Mouse (Mus musculus) c-Kit-positive CD71-positive TER-119-negative erythroid progenitor cells, embryonic 14.5 days (primary cell): ENCODE results near the gene Cherp.

Source experiments
- DNase-seq: peaks from one replicate; pipeline ENCODE4 v3.0.0-alpha.2; 2013; ENCODE audit warnings: low read depth

Gene Cherp

DNA sequence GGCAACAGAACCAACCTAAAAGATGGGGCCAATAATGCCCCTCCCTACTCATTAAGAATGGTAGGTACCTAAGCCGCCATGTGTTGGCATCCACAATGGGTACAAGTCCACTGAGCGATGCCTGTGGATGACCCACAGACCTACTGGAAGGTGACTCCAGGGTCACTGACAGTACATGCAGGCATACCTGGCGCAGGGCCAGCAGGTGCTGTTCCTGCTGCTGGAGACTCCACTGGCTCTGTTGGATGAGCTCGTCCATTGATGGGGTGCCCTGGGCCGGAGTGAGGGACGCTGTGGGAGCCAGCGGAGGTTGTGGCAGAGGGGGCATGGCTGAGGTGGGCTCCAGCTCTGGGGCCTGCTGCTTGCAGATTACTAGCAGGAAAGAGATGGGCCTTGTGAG is 4.3 kb downstream of the Cherp start:
- no peak for DNase-seq

DNA sequence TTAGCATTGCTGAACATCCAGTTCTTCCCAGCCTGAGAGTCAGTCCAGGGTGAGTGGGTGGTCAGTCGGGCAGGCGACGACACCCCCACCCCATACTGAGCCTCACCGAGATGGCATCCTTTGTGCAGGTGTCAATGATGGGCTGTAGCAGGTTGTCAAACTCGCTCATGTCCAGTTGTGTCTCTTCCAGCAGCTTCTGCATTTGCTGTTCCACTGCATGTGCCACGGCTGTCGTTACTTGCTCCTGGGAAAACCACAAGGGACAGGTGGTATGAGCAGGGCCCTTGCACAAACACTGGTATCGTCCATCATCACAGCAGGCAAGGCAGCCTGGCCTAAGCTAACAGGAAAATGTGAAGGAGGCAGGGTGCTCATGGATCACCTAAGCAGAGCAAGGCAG is 5.0 kb downstream of the Cherp start:
- no peak for DNase-seq

GRCm38 (mm10) chr8:72469243-72469642 is 5.8 kb downstream of the Cherp start:
- DNase-seq: no peak

DNA sequence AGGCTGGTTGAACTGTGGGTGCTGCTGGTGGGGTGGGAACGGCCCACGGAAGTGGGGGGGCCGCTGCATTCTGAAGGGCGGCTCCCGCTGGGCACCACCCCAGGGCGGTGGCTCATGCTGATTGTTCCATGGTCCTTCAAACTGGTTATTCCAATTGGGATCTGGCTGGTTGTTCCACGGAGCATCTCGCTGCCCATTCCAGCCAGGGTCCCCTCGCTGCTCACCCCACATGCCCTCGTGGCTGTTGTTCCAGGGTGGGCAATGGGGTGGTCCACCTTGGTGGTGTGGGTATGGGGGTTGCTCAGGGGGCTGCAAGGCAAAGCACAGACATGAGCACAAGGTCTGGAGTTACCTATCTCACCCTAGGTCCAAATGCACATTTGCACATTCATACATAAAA is 10.8 kb downstream of the Cherp start:
- DNase-seq: no peak

GRCm38 (mm10) chr8:72459881-72460533 is 15.0 kb downstream of the Cherp start:
- DNase-seq: no peak

DNA sequence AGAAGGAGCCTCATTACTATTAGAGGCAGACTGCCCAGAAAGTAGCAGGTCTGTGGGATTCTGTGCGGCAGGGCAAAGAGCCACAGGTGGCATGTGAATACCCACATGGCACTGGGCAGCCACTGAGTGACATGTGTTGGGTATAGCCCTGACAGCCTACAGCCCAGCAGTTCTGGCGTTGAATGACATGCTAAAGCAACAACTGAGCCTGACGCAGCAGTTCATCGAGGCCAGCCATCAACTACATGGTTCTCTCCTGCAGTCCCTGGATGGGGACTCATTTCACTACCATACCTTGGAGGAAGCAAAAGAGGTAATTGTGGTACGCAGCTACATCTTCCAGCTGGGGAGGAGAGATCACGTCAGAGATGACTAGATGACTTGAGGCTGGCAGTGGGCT is 16.6 kb downstream of the Cherp start:
- DNase-seq: no peak

DNA sequence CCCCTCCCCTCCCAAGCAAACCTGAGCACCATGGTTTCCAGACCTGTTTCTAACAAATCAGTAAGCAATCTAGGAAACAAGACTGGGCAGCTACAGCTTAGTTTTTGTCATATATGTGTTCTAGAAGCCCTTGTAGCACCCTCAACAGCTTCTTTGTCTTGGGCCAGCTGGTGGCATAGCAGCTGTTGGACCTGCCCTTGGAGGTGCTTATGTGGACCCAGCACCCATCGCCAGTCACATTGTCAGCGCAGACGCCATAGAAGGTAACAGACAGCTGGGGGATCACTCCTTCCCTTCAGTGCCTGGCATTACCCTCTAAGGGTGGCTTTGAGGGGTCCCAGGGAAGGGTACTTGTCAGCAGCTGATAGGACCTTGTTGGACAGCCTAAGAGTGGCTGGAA is 17.2 kb downstream of the Cherp start:
- DNase-seq: no peak

DNA sequence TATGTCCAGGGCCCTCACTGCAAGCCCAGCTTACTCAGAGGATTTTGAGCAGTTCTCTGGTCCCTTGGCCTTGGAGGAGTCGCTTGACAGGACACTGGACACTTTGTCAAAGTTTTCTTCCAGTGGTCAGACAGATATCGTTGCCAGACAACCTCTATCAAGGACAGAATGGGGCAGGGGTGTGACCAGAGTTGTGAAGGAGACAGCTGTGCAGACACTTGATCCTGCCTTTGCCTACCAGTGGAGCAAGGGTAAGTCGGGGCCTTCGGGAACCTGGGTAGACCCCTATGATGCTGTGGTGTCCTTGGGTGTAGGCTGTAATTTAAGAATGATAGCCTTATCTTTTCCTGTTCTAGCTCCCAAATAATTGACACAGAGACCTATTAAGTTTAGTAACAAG is 19.7 kb downstream of the Cherp start:
- no peak for DNase-seq

- DNase-seq: no peak
Observed at GRCm38 (mm10) chr8:72453904-72454303, 21.1 kb downstream of the Cherp start.

DNA sequence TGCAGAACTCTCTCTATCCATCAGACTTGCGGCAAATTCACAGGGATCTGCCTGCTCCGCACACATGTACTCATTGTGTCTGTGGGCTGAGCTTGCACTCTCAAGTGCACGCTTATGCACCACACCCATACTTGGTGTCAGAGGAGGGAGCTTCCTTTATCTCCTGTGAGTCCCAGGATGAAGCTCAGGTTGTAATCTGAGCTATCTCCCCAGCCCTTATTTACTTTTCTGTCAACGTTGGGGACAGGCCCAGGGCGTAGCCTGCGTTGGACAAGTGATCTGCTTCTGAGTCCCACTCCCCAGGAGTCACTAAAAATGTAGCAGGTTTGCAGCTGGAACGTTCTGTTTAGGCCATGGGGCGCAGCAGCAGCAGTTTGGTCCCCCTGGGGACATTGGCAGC is 23.5 kb downstream of the Cherp start:
- no peak for DNase-seq

GRCm38 (mm10) chr8:72445071-72445470 is 30.0 kb downstream of the Cherp start:
- no peak for DNase-seq

GRCm38 (mm10) chr8:72443994-72444350 is 31.1 kb downstream of the Cherp start:
- DNase-seq: no peak

GRCm38 (mm10) chr8:72443338-72443993 is 31.6 kb downstream of the Cherp start, which contains the start of the genes Calr3 and 1700030K09Rik:
TSS of gene Calr3 (minus strand) at chr8:72443870.
TSS of gene 1700030K09Rik (plus strand) at chr8:72443880.
- peak; percentile 99 for DNase-seq

GRCm38 (mm10) chr8:72438248-72439015 is 36.6 kb downstream of the Cherp start:
- no peak for DNase-seq

GRCm38 (mm10) chr8:72434952-72435351 is 40.1 kb downstream of the Cherp start:
- DNase-seq: no peak

DNA sequence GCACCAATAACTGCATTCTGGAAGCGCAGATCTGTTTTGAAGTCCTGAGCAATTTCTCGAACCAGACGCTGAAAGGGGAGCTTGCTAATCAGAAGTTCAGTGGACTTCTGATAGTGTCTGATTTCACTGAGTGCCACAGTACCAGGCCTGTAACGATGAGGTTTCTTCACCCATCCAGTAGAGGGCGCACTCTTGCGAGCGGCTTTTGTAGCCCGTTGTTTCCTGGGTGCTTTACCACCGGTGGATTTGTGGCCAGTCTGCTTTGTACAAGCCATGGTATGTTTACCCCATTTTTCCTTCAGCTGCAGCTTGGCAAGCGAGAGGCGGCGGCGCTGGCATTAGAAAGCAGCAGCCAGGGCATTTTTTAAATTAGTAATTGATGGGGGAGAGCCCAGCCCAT is 45.4 kb downstream of the Cherp start:
- DNase-seq: no peak

DNA sequence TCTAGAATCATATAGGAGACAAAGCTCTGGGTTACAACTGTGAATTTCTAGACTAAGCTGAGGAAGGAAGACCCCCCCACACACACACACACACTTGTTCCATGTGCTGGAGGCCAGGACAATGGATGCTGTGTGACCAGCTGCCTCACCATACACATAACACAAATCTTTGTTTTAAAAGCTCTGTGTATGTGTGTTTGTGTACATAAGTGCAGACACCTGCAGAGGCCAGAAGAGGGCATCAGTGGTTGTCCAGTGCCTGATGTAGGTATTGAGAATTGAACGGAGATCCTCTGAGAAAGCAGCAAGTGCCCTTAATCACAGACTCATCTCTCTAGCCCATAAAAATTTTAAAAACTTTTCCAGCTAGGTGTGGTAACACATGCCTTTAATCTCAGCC is 52.1 kb downstream of the Cherp start:
- no peak for DNase-seq

GRCm38 (mm10) chr8:72421362-72422335 is 53.4 kb downstream of the Cherp start, which contains the start of gene Eps15l1:
TSS of gene Eps15l1 (minus strand) at chr8:72421460.
- DNase-seq: peak; percentile 98

- DNase-seq: no peak
Observed at GRCm38 (mm10) chr8:72420571-72421361, 54.3 kb downstream of the Cherp start.

DNA sequence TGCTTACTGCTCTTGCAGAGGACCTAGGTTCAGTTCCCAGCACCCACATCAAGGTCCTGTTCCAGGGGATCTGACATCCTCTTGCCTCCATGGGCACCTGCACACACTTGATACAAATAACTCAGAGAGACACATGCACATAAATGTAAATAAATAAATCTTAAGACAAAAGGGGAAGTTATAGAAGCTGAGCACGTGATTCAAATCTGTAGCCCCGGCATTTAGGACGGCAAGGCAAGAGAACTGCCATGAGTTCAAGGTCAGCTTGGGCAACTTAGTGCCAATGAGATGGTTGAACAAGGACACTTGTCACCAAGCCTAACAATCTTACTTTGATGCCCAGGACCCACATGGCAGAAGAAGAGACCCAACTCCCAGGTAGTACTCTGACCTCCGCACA is 57.0 kb downstream of the Cherp start:
- DNase-seq: no peak

- no peak for DNase-seq
Observed at GRCm38 (mm10) chr8:72415252-72415651, 59.8 kb downstream of the Cherp start.
